10 mouse cellular contexts compared by ENCODE assay signal in genomic region chr16:3632572-3633361, GRCm38 (mm10). TPM values are rescaled to one million over a fixed set of nuclear protein-coding genes. Genes with fewer than 3 reads are reported as not detected.
A peak's percentile ranks its signal among the peaks of the same experiment; 100 is the strongest.
DNase-seq lines count a peak whose midpoint lies in the region; ATAC-seq lines count a peak whose summit lies in the region.
"Not testable (repeated sequence)": the region's sequence is repeated elsewhere in the genome, so short reads cannot be mapped to it uniquely, and the experiment has no call there.
"Had no signal": no experiment of that assay in that cellular context is flagged by ENCODE, and none has a peak within 500 bp of the region (broad histone marks: within the 10 kb centered on the region; RNA-seq: fewer than 3 reads in every experiment).

No protein-coding gene starts in this region.

- peak overlapping the region; percentile 64 for H3K9ac ChIP-seq in hindbrain, embryonic 14.5 days
- peak overlapping the region; percentile 48 for H3K9ac ChIP-seq in lung, embryonic 15.5 days
- peak overlapping the region; percentile 65 for H3K9ac ChIP-seq in neural tube, embryonic 13.5 days

- not testable (repeated sequence) for H3K27me3 ChIP-seq in hindbrain, embryonic 14.5 days (ENCODE audit: control insufficient read depth, insufficient read depth, low read length); lung, embryonic 15.5 days; neural tube, embryonic 13.5 days

- DNase-seq in NIH3T3 (ENCODE audit: low read depth), result peak; percentile 27
- DNase-seq in embryo, embryonic 9.5 days (ENCODE audit: extremely low spot score), result peak; percentile 32
- DNase-seq in hindbrain, embryonic 14.5 days (ENCODE audit: low spot score), result peak; percentile 30
- peak; percentile 18 to 22 for DNase-seq in kidney, postnatal 4 days

- ATAC-seq in granulocyte monocyte progenitor cell, adult 5-6 weeks (replicated peaks; ENCODE audit: poor library complexity, severe bottlenecking), result peak; percentile 61
- peak; percentile 77 for ATAC-seq in hindbrain, embryonic 14.5 days (ENCODE audit: low FRiP score)
- peak; percentile 83; the same call in 1 of the 2 replicates for ATAC-seq in lung, embryonic 15.5 days (ENCODE audit: borderline replicate concordance, extremely low read depth, low FRiP score, low TSS enrichment)
- ATAC-seq in neural tube, embryonic 13.5 days (ENCODE audit: low read depth), result peak; percentile 80

- peak overlapping the region; percentile 54 for H3K4me2 ChIP-seq in hindbrain, embryonic 14.5 days (replicated peaks)
- H3K4me2 ChIP-seq in lung, embryonic 15.5 days, result peak overlapping the region; percentile 56
- peak overlapping the region; percentile 50 for H3K4me2 ChIP-seq in neural tube, embryonic 13.5 days

- peak overlapping the region; percentile 57 for H3K27ac ChIP-seq in hindbrain, embryonic 14.5 days
- not testable (repeated sequence) for H3K27ac ChIP-seq in lung, embryonic 15.5 days
- H3K27ac ChIP-seq in neural tube, embryonic 13.5 days (replicated peaks), result peak overlapping the region; percentile 54; the same call in 1 of the 2 replicates

- not testable (repeated sequence) for H3K36me3 ChIP-seq in hindbrain, embryonic 14.5 days (replicated peaks; ENCODE audit: control insufficient read depth, insufficient read depth); lung, embryonic 15.5 days; neural tube, embryonic 13.5 days

- not testable (repeated sequence) for H3K9me3 ChIP-seq in hindbrain, embryonic 14.5 days (ENCODE audit: control insufficient read depth, low read length); lung, embryonic 15.5 days; neural tube, embryonic 13.5 days

- WGBS in hindbrain, embryonic 14.5 days, result 34% methylated on average over 27 of the region's 27 CpGs
- WGBS in lung, embryonic 15.5 days, result 35% methylated on average over 27 of the region's 27 CpGs
- 40% methylated on average over 27 of the region's 27 CpGs for WGBS in neural tube, embryonic 13.5 days

- peak overlapping the region; percentile 33 for H3K4me3 ChIP-seq in hindbrain, embryonic 14.5 days (replicated peaks; ENCODE audit: low read length)
- H3K4me3 ChIP-seq in lung, embryonic 15.5 days, result peak overlapping the region; percentile 36
- peak overlapping the region; percentile 36 for H3K4me3 ChIP-seq in neural tube, embryonic 13.5 days

- H3K4me1 ChIP-seq in hindbrain, embryonic 14.5 days (replicated peaks; ENCODE audit: control insufficient read depth, insufficient read depth, low read length); lung, embryonic 15.5 days; neural tube, embryonic 13.5 days (replicated peaks): not testable (repeated sequence)

RNA-seq across cellular contexts. Expression of gene Olfr161, which starts 41.9 kb away (rescaled TPM):
- total RNA-seq in granulocyte monocyte progenitor cell, adult 5-6 weeks (2014; fragmentation: Nextera tagmentation), result not detected in 2 replicates
- total RNA-seq in granulocyte monocyte progenitor cell, adult 5-6 weeks (2017), result not detected in 2 replicates
- not detected in 2 replicates for polyA plus RNA-seq in hindbrain, embryonic 14.5 days (2014; fragmentation: Nextera tagmentation; extraction: Ambion mirVana)
- not detected in 2 replicates for polyA plus RNA-seq in lung, embryonic 15.5 days (2015; fragmentation: Nextera tagmentation; extraction: Ambion mirVana)
- polyA plus RNA-seq in neural tube, embryonic 13.5 days (2015; fragmentation: Nextera tagmentation; extraction: Ambion mirVana), result not detected in 2 replicates
- total RNA-seq: heart, postnatal 25 days; liver, adult 2 months had no signal
- polyA plus RNA-seq: G1E; liver, adult 2 months had no signal
